Mouse (Mus musculus): ENCODE measurements at regions not wholly inside any gene's neighbourhood (a gene's known extent, or its start where the extent isn't known, plus 50 kb on each side); places are given as distances from the start of the nearest gene placed in this dataset.

- no peak for DNase-seq (ENCODE audit: low read depth, low spot score)
Measured at GRCm38 (mm10) chr2:171805376-171805775, 237.9 kb downstream of the Cbln4 start.

GRCm38 (mm10) chr2:171800511-171801268, 242.6 kb downstream of the Cbln4 start:
- DNase-seq (ENCODE audit: low read depth, low spot score): no peak

DNA sequence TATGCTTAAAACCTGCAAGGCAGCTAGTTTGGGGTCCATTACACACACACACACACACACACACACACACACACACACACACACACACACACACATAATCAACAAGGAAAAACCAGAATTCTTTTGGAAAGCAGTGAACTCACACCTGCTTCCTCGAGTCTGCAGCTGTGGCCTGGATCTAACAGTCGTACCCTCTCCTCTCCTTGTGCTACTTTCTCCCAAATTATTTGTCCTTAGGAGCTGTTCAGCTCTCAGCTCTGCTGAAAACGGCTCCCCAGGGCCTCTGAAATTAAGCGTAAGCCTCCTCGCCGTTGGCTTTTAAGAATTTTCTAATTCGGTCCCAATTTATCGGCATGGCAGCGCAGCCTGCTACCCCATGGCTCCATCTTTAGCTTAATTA, 243.9 kb downstream of the Cbln4 start:
- no peak for DNase-seq (ENCODE audit: low read depth, low spot score)

- DNase-seq (ENCODE audit: low read depth, low spot score): no peak
Measured at GRCm38 (mm10) chr2:171790686-171791085, 252.6 kb downstream of the Cbln4 start.

DNA sequence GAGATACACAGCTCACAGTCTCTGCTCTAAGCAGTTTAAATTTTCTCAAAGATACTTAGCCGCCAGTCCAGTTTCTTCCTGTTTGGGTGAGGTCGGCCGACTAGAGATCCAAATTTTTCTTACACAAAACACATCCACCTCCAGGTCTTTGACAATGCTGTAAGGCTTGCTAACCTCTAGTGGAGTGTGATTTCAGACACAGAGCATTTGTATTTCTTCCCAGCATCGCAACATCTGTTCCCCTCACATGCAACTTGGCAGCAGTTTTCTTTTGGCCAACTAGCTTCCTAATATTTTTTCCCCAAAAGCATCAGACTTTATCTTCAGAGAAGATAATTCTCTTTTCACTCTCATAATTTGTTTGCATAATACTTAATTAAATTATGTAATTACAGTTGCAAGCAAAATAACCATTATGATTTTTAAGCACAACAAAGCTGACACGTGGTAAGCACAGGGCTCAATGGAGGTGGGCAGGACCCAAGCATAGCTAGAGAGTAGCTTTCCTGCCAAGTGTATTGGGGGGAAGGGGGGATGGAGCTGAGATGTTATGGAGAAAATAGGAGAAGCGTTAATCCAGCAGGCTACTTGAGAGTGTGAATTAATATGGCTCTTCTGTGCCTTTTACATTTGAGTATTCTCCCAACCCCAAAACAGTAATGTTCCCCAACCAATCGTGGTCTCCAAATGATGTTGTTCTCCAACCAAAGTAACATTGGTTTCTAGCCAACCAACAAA, 276.9 kb downstream of the Cbln4 start:
- DNase-seq (ENCODE audit: low read depth, low spot score): no peak

GRCm38 (mm10) chr2:171765071-171765470, 278.2 kb downstream of the Cbln4 start:
- no peak for DNase-seq (ENCODE audit: low read depth, low spot score)

DNA sequence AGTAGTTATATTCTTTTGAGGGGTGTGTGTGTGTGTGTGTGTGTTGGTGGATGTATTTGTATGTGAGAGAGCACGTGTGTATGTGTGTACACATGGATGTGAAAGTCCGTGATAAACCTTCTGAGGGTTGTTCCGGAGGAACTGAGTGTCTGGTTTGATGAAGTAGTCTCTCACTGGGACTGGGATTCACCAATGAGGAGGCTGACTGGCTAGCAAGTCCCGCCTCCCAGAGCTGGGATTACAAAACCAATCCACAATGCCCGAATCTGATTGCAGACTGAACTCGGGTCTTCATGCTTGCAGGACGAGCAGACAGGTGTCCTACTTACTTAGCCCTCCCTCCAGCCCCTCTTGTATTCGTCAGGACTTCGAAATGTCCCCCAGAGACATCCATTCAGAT, 289.8 kb downstream of the Cbln4 start:
- no peak for DNase-seq (ENCODE audit: low read depth, low spot score)

DNA sequence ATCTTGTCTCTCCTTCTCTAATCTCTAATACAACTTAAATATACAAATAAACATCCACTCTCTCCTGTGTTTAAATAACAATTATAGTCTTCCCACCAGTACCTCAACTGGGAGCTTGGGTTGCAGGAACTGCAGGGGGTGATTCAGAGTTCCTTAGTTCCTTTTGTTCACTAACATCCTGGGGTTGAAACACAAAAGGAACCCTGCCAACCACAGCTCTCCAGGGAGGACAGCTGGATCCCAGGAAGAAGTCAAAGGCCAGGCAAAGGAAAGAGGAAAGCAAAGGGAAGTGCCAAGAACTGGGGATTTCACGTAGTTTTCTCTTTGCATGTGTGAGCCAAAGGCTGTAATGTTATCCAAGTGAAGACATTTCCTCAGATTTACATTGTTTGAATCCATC, 296.1 kb downstream of the Cbln4 start:
- no peak for DNase-seq (ENCODE audit: low read depth, low spot score)

DNA sequence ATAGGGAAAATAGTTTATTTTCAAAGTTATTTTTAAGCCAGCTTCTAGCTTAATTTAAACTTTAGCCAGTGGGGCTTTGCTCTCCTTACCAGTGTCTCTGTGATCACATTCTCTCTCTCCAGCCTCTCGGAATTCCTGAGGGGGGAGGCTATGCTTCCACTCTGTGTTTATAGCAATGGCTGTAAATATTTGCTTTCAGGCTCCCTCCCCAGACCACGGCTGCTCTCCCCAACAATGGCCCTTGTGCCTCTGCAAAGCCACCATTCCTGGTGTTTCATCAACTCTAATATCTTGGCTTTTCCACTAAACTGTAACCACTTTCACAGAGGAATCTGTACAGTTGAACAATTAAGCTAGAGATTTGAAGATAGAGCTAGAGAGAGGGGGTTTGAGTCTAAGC, 300.2 kb downstream of the Cbln4 start:
- DNase-seq (ENCODE audit: low read depth, low spot score): no peak

- DNase-seq (ENCODE audit: low read depth, low spot score): no peak
Measured at GRCm38 (mm10) chr2:171742706-171743105, 300.6 kb downstream of the Cbln4 start.

DNA sequence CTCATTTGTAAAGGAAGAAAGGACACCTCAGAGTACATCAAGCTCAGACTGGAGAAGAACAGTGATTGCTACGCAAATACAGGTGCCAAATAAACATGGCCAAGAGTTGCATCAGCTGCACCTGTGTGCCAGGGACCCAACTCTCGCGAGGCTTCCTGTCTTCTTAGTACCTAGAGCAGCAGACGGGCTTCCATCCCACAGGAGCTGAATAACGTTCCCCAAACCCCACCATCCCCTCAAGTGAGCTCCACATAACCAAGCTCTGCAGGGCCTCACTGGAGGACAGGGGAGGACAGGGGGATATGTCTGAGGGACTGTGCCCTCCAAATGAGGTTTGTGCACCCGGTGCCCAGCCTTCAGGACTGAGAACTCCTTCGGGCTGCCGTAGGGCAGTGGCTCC, 305.5 kb downstream of the Cbln4 start:
- DNase-seq (ENCODE audit: low read depth, low spot score): no peak

DNA sequence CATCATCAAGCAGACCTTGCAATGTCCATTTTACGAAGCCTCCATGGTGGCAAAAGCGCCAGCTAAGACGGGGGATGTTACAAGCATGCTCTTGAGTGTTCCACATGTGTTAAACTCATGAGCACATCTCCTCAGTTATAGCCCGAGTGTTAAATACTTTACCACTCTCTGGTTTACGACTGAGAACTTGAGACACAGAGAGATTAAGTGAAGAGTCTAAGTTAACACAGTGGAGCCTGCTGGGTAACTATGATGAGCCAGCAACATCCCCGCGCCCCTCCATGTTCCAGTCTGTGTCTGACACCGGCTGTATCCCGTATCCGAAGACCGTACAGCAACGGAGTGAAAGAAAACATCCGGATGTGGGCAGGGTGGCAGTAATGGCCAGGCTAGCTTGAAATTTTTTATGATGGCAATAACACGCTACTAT, 308.2 kb downstream of the Cbln4 start:
- DNase-seq (ENCODE audit: low read depth, low spot score): no peak

- DNase-seq (ENCODE audit: low read depth, low spot score): no peak
Measured at GRCm38 (mm10) chr2:171734634-171734987, 308.7 kb downstream of the Cbln4 start.

DNA sequence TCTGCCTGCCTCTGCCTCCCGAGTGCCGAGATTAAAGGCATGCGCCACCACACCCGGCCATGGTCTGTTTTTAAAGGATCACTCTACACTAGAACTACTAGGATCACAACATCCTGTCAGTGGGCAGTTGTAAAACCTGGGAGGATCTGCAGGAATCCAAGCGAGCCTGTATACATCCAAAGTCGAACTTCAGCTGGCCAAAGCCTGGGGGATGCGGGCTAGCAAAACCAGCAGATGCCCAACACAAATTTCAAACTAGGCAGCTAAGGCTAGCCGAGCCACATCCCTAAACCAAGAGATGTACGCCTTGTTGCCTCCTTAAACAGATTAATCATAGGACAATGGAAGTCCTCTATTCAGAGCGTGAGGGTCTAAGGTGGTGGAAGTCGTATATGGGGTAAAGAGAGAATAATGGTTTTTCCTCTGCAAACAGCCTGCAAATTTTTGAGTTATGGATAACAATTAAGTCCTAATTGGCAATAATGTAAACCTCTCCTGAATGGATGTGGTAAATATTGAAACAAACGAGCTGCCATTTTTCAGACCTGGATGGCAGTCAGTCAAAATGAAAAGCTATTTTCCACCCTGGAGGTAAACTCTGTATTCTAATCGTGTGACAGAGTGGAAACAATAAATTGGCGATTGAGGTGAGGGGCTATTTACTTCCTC, 309.2 kb downstream of the Cbln4 start:
- no peak for DNase-seq (ENCODE audit: low read depth, low spot score)

DNA sequence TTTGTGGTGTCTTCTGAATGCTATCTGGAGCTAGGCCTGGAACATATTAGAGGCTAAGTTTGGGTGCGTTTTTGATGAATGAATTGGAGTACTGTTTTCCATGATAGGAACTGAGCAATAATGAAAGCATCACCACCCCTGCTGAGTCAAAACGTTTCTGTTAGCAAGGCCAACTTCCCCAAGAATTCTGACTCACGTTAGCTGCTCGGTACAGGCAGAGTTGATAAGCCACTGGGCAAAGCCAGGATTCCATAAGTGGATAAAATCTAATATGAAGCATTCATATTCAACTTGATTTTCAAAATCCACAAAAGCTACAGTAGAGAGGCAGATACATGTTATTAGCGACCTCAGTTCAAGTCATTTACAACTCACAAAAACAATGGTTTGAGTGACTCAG, 324.0 kb downstream of the Cbln4 start:
- no peak for DNase-seq (ENCODE audit: low read depth, low spot score)

DNA sequence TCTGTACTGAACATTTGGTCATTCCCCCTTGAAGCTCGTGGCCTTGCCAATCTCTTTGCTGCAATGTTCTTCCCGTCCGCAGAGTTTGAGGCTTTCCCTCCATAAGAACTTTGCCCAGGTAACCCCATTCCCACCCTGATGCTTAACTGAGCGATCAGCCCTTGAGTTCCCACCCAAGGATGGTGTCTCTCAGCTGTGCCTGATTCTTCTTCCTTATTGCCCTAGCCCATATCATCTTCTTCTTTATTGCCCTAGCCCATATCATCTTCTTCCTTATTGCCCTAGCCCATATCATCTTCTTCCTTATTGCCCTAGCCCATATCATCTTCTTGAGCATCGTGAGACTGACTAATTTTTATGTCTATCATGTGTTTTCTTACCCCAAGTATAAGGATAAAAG, 324.4 kb downstream of the Cbln4 start:
- DNase-seq (ENCODE audit: low read depth, low spot score): no peak

DNA sequence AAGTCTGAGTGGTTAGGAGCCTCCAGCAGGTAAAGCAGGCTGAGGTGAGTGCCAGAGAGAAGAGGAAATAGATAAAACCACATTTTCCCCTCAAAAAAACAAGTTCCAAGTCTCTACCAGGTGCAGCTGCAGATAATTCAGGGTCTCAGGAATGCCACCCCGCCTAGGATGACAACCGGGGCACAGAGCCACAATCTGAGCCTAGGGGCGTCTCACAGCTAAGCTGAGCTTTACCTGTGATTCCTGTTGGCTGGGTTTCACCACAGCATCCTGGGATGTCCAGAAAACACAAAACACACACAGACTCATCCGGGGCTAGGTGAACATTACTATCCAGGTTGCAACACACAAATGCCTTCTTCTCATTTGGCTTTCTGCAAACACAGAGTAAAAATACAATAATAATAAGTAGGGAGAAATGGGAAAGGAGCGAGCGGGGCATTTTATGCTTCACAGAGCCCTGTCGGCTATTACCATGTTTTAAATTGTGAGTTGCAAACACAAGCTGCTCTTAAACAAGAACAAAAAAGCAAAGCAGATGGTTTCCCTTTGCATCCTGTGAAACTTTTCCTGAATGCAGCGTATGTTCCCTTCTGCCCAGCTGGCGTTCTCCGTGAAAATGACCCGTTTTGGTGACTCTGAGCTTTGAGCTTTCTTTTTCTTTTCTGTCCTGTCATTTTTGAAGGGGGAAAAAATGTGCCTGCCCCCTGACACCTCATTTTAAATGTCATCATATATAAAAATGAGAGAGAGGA, 330.3 kb downstream of the Cbln4 start:
- DNase-seq (ENCODE audit: low read depth, low spot score): peak; percentile 66

DNA sequence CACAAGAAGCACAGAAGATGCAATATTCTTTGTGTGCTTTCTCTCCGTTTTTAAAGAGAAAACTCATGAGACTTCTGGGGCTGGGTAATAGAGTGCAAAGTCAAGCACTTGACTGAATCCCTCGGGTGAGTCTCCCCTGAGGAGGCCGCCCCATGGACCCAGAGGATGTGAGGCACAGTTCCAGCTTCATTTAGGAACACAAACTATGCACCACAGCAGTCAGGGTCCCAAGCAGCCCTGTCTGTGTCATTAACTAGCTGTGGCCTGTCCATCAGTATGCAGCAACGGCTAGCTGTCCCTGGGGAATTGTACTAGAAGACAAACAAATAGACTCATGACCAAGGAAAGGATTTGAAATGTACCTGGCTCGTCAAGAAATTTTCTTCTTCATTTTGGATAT, 349.7 kb downstream of the Cbln4 start:
- no peak for DNase-seq (ENCODE audit: low read depth, low spot score)

DNA sequence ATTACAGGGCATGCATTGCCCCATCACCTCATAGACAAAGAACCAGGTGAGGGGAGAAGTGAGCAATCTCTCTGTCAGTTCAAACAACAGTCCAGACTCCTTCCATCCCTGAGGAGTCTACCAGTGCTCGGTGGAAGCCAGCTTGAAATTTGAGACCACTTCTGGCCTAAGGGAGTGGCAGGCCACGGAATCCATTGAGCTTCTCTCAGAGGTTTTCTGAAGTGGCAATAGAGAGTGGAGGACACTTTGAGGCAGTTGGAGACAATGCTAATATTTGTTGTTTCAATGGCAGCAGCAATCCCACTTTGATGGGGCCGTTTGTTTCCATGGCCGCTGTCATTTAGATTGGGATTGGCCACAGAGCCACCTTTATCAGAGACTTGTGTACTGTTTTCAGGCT, 352.5 kb downstream of the Cbln4 start:
- no peak for DNase-seq (ENCODE audit: low read depth, low spot score)

DNA sequence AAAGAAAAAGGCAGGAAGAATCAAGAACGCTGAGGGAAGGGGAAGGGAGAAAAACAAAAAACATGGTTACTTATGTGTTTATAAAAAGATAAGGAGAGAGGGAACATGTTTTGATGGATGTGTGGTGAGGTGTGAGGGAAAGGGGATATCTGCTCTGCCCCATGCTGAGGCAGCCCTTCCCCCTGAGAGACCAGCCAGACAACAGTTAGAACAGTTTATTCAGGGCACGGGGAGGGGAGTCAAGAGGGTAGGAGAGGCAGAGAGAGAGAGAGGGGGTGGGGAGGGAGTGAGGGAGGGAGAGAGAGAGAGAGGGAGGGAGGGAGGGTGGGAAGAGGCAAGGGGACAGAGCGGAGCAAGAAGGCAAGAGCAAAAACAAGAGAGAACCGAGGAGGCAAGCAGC, 354.2 kb downstream of the Cbln4 start:
- DNase-seq (ENCODE audit: low read depth, low spot score): no peak

GRCm38 (mm10) chr2:171677998-171678397, 365.3 kb downstream of the Cbln4 start:
- no peak for DNase-seq (ENCODE audit: low read depth, low spot score)

GRCm38 (mm10) chr2:171677128-171677527, 366.1 kb downstream of the Cbln4 start:
- DNase-seq (ENCODE audit: low read depth, low spot score): no peak

Data from telencephalon, adult 2 months (tissue).